Mouse (Mus musculus): ENCODE measurements around the gene Bcl7b.
"Not testable (repeated sequence)": the region's sequence is repeated elsewhere in the genome, so short reads cannot be mapped to it uniquely, and the experiment has no call there.

Gene Bcl7b

DNA sequence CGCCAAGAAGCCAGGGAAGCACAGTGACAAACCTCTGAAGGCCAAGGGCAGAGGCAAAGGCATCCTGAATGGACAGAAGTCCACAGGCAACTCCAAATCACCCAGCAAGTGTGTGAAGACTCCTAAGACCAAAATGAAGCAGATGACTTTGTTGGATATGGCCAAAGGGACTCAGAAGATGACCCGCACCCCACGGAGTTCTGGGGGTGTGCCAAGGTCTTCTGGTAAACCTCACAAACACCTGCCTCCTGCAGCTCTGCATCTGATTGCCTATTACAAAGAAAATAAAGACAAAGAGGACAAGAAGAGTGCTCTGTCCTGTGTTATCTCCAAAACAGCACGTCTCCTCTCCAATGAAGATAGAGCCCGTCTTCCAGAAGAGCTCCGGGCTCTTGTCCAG is 48.8 kb downstream of the Bcl7b start:
- DNase-seq (ENCODE audit: low read depth): no peak

DNA sequence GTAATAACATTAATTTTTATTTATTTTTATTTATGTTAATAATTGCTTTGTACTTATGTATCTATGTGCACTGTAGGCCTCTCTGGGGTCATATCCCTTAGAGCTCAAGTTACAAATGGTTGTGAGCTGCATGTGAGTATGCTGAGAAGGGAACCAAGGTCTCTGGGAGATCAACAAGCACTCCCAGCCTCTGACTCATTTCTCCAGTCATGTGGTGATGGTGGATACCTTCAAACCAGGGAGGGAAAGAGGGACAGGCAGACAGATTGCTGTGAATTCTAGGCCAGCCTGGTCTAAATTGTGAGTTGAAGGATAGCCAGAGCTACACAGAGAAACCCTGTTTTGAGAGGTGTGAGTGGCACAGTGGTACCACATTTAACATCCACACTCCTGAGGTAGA is 52.9 kb downstream of the Bcl7b start:
- DNase-seq (ENCODE audit: low read depth): no peak

DNA sequence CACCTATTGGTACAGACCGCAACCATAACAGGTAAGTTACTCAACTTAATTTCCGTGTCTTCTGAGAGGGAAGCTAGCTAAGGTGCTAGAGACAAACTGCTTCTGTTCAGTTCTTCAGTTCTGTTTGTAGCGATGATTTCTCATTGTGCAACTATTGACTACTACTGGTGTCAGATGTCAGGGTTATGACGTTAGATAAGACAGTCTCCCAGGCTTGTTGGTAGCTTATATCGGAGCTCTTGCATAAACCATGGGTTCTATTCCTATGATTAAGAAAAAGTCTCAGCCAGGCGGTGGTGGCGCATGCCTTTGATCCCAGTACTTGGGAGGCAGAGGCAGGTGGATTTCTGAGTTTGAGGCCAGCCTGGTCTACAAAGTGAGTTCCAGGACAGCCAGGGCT is 54.0 kb downstream of the Bcl7b start:
- no peak for DNase-seq (ENCODE audit: low read depth)

DNA sequence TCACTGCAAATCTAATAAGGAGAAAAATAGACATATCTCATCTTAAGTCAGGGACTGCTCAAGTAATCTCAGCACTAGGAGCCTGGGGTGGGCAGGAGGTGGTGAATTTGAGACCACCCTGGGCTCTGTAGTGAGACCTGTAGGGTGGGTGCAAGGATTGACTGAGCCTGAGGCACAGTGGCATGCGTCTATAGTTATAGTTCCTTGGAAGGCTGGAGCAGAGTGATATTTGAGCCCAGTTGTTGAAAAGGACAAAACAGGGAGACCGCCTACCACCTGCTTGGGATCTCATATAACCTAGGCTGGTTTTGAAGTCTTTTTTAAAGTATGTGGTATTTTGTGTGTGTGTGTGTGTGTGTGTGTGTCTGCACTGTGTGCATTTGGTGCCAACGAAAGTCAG is 56.1 kb downstream of the Bcl7b start:
- no peak for DNase-seq (ENCODE audit: low read depth)

DNA sequence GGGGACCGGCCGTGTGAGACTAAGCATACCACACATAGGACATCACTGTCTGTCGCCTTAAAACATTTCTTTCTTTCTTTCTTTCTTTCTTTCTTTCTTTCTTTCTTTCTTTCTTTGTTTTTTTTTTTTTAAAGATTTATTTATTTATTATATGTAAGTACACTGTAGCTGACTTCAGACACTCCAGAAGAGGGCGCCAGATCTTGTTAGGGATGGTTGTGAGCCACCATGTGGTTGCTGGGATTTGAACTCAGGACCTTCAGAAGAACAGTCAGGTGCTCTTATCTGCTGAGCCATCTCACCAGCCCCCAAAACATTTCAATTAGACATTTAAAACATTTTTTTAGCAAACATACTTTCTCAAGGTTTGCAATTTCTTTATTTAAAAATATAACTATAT is 57.8 kb downstream of the Bcl7b start:
- not testable (repeated sequence) for DNase-seq (ENCODE audit: low read depth)

DNA sequence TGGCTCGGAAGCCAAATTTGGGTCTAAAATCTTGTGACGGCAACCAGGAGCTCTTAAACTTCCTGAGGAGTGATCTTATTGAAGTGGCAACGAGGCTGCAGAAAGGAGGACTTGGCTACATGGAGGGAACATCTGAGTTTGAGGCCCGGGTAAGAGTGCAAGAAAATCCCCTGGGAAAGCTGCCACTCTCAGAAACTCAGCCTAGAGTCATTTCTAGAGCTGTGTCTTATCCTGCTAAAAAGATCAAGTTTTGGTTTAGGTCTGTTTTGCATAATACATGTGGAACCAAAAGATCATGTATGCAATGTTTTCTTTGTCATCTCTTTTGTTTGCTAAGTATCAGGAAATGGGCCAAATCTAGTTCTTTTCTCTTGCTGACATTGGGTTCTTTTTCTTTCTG is 62.1 kb downstream of the Bcl7b start:
- DNase-seq (ENCODE audit: low read depth): no peak
